Mouse (Mus musculus) CH12.LX (cell line): ENCODE results near the gene Ttll11. TPM values are rescaled to one million over a fixed set of nuclear protein-coding genes. Genes with fewer than 3 reads are reported as not detected.

Source experiments
- DNase-seq: peaks from one replicate; pipeline ENCODE4 v3.0.0-alpha.2; 2013; ENCODE audit errors: extremely low read depth
- H3K27ac ChIP-seq: 2 replicates; pipeline ENCODE4 v1.5.1; 2012; ENCODE audit warnings: low read depth, mild to moderate bottlenecking, control low read depth, moderate library complexity; ENCODE audit not compliant: insufficient read depth
- H3K27me3 ChIP-seq: replicated peaks from 2 replicates; pipeline ENCODE3; 2012; ENCODE audit warnings: inconsistent platforms
- H3K36me3 ChIP-seq, 2 experiments: replicated peaks in 1 of 2; 2 replicates each; pipeline versions ENCODE3 to v1.6.1; 2012; ENCODE audit warnings: inconsistent platforms in 1 of 2, low read length in 1 of 2, mild to moderate bottlenecking in 1 of 2, mixed read lengths in 1 of 2, moderate library complexity in 1 of 2; ENCODE audit not compliant: control insufficient read depth in 1 of 2, insufficient read depth in 1 of 2
- H3K4me1 ChIP-seq, 2 experiments: 2 replicates each; pipeline ENCODE4 v1.6.1; 2012; ENCODE audit warnings: inconsistent platforms in 1 of 2, moderate library complexity in 1 of 2; ENCODE audit not compliant: insufficient read depth in 2 of 2, control insufficient read depth in 1 of 2
- H3K4me2 ChIP-seq: 2 replicates; pipeline ENCODE4 v1.6.1; 2012; ENCODE audit warnings: low read depth, mild to moderate bottlenecking, control low read depth; ENCODE audit not compliant: poor library complexity, insufficient read depth, severe bottlenecking
- H3K4me3 ChIP-seq, 3 experiments: fragments of 150-350 bp in 1 of 3; sonication (generic) in 1 of 3; replicated peaks in 1 of 3; 2 replicates each; pipeline versions ENCODE3 to v1.5.1; 2011 to 2012; ENCODE audit warnings: low read depth in 2 of 3, low read length in 2 of 3, mild to moderate bottlenecking in 2 of 3, moderate library complexity in 2 of 3, control low read depth in 1 of 3, improper control_type of control experiment in 1 of 3, inconsistent platforms in 1 of 3, mixed read lengths in 1 of 3; ENCODE audit not compliant: poor library complexity in 1 of 3
- H3K79me2 ChIP-seq: replicated peaks from 2 replicates; pipeline ENCODE4 v1.6.1; 2012; ENCODE audit warnings: mild to moderate bottlenecking, moderate library complexity; ENCODE audit not compliant: control insufficient read depth, poor library complexity, insufficient read depth, severe bottlenecking; ENCODE audit errors: extremely low read depth
- H3K9ac ChIP-seq: 2 replicates; pipeline ENCODE4 v1.6.1; 2012; ENCODE audit warnings: low read depth, mild to moderate bottlenecking, control low read depth, moderate library complexity; ENCODE audit not compliant: insufficient read depth
- H3K9me3 ChIP-seq: replicated peaks from 2 replicates; pipeline ENCODE3; 2012; ENCODE audit warnings: low read length, inconsistent platforms, mixed read lengths
- BHLHE40 ChIP-seq: IDR thresholded peaks from 2 replicates; pipeline ENCODE4 v1.6.1; 2011; ENCODE audit warnings: mild to moderate bottlenecking, low read depth, low read length, improper control_type of control experiment
- CHD1 ChIP-seq: IDR thresholded peaks from 2 replicates; pipeline ENCODE4 v1.6.1; 2012; ENCODE audit warnings: low read depth, low read length, improper control_type of control experiment, inconsistent platforms
- E2F4 ChIP-seq: IDR thresholded peaks from 2 replicates; pipeline ENCODE4 v1.6.1; 2011; ENCODE audit warnings: low read depth, low read length, improper control_type of control experiment; ENCODE audit not compliant: insufficient replicate concordance
- ELF1 ChIP-seq: IDR thresholded peaks from 2 replicates; pipeline ENCODE4 v1.6.1; 2014; ENCODE audit warnings: low read depth, mild to moderate bottlenecking, inconsistent platforms, low read length, improper control_type of control experiment
- EP300 ChIP-seq: IDR thresholded peaks from 2 replicates; pipeline ENCODE4 v1.6.1; 2011; ENCODE audit warnings: low read length, improper control_type of control experiment
- ETS1 ChIP-seq: conservative IDR thresholded peaks from 2 replicates; pipeline ENCODE4 v1.6.1; 2012; ENCODE audit warnings: low read depth, mild to moderate bottlenecking, inconsistent platforms, low read length, improper control_type of control experiment, moderate library complexity
- HCFC1 ChIP-seq: IDR thresholded peaks from 2 replicates; pipeline ENCODE4 v1.6.1; 2012; ENCODE audit warnings: low read depth, mild to moderate bottlenecking, inconsistent platforms, low read length, improper control_type of control experiment
- IRF4 ChIP-seq: IDR thresholded peaks from 2 replicates; pipeline ENCODE4 v1.6.1; 2014; ENCODE audit warnings: low read depth, mild to moderate bottlenecking, inconsistent platforms, low read length, improper control_type of control experiment
- KAT2A ChIP-seq: IDR thresholded peaks from 2 replicates; pipeline ENCODE4 v1.6.1; 2012; ENCODE audit warnings: low read length, improper control_type of control experiment, inconsistent platforms; ENCODE audit not compliant: insufficient replicate concordance
- MAFK ChIP-seq: IDR thresholded peaks from 2 replicates; pipeline ENCODE4 v1.6.1; 2011; ENCODE audit warnings: low read length, improper control_type of control experiment; ENCODE audit not compliant: insufficient replicate concordance
- MAX ChIP-seq: IDR thresholded peaks from 2 replicates; pipeline ENCODE4 v1.6.1; 2011; ENCODE audit warnings: low read length, improper control_type of control experiment
- MAZ ChIP-seq: IDR thresholded peaks from 2 replicates; pipeline ENCODE4 v1.6.1; 2012; ENCODE audit warnings: low read depth, mild to moderate bottlenecking, inconsistent platforms, low read length, improper control_type of control experiment, moderate library complexity
- MXI1 ChIP-seq: IDR thresholded peaks from 2 replicates; pipeline ENCODE4 v1.6.1; 2011; ENCODE audit warnings: mild to moderate bottlenecking, low read depth, low read length, improper control_type of control experiment
- MYC ChIP-seq: IDR thresholded peaks from 2 replicates; pipeline ENCODE4 v1.6.1; 2011; ENCODE audit warnings: low read depth, mild to moderate bottlenecking, improper control_type of control experiment, low read length
- PAX5 ChIP-seq: IDR thresholded peaks from 2 replicates; pipeline ENCODE4 v1.6.1; 2012; ENCODE audit warnings: low read length, inconsistent platforms, mixed read lengths
- POLR2A ChIP-seq: IDR thresholded peaks from 2 replicates; pipeline ENCODE4 v1.6.1; 2011; ENCODE audit warnings: low read depth, mild to moderate bottlenecking, improper control_type of control experiment, low read length
- RCOR1 ChIP-seq: conservative IDR thresholded peaks from 2 replicates; pipeline ENCODE4 v1.6.1; 2012; ENCODE audit warnings: low read depth, mild to moderate bottlenecking, inconsistent platforms, low read length, improper control_type of control experiment
- SMC3 ChIP-seq: IDR thresholded peaks from 2 replicates; pipeline ENCODE4 v1.6.1; 2011; ENCODE audit warnings: low read depth, low read length, improper control_type of control experiment
- TCF12 ChIP-seq: IDR thresholded peaks from 2 replicates; pipeline ENCODE4 v1.6.1; 2014; ENCODE audit warnings: low read depth, mild to moderate bottlenecking, inconsistent platforms, low read length, improper control_type of control experiment
- USF1 ChIP-seq: IDR thresholded peaks from 2 replicates; pipeline ENCODE4 v1.6.1; 2014; ENCODE audit warnings: low read depth, mild to moderate bottlenecking, inconsistent platforms, low read length, improper control_type of control experiment
- ZKSCAN1 ChIP-seq: IDR thresholded peaks from 2 replicates; pipeline ENCODE4 v1.6.1; 2012; ENCODE audit warnings: low read depth, inconsistent platforms, low read length, improper control_type of control experiment, borderline replicate concordance
- dilution Hi-C: fragments of 300-500 bp; cut with MboI; formaldehyde crosslinking; loops from 2 replicates; pipeline ENCODE4 v1.14.3; 2020; ENCODE audit warnings: low sequenced_read_pairs; ENCODE audit not compliant: extremely low pct_unique_long_range_greater_than_20kb, extremely low pct_ligation_motif_present
- in situ Hi-C: fragments of 300-500 bp; cut with MboI; formaldehyde crosslinking; loops from 3 replicates; pipeline ENCODE4 v1.14.3; 2019; ENCODE audit warnings: low sequenced_read_pairs, low pct_ligation_motif_present, low pct_unique_long_range_greater_than_20kb, mixed read lengths
- polyA plus RNA-seq: library from polyadenylated mRNA; unstranded; fragments of >175 nt; gene quantifications from 2 replicates; pipeline ENCODE4 v1.2.1, GENCODE M21; 2012; ENCODE audit warnings: low read depth; ENCODE audit not compliant: insufficient read length
- total RNA-seq, 2 experiments: library from RNA; depleted of rRNA; stranded (reverse); fragments of 300-350 nt in 1 of 2; fragments of >200 nt in 1 of 2; gene quantifications; 2 replicates each; pipeline ENCODE4 v1.2.3; 2012 to 2014

Ttll11 gene
- total and polyA plus RNA-seq, 3 experiments: 0.04 to 0.31 (median 0.11) TPM

DNA sequence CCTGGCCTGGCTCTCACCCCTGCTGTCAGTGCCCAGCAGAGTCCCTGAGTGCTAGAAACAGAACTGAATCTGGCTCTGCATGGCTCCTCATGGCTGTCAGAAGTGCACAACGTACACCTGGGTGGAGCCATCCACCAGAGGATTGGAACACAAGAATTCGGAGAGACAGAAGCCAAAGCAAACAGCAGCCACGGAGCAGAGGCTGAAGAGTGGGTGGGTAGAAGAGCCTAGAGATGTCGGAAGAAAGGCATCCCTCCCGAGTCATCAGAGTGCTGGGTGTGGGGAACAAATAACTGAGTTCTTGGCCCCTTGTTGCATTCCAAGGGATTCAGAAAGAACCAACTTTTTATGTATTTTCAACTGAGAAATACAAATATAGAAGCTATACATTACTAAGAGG, 24.5 kb downstream of the Ttll11 start:
- Histone ChIP-seq H3K9ac (no peak overlapping the region), H3K4me1 (peaks cover 9 to 26% of the 10 kb centered on the region in 2 experiments; a peak in 3 of 4 replicates), H3K4me2 (no peak overlapping the region), H3K27ac (no peak overlapping the region), H3K27me3 (peaks cover 4% of the 10 kb centered on the region), H3K36me3 (no peaks in the 10 kb centered on the region), H3K9me3 (no peaks in the 10 kb centered on the region), H3K79me2 (no peaks in the 10 kb centered on the region), H3K4me3 (no peak overlapping the region)
- dilution Hi-C loops: no loop called here
- TF ChIP-seq BHLHE40 (no peak), KAT2A (no peak), PAX5 (no peak), ETS1 (no peak), CHD1 (no peak), TCF12 (no peak), MAZ (no peak), IRF4 (no peak), SMC3 (no peak), RCOR1 (no peak), ZKSCAN1 (no peak), MAX (no peak), MYC (no peak), E2F4 (no peak), MXI1 (no peak), ELF1 (no peak), MAFK (no peak), EP300 (no peak), USF1 (no peak), POLR2A (no peak)
- in situ Hi-C loops: no loop called here
- DNase-seq: no peak

DNA sequence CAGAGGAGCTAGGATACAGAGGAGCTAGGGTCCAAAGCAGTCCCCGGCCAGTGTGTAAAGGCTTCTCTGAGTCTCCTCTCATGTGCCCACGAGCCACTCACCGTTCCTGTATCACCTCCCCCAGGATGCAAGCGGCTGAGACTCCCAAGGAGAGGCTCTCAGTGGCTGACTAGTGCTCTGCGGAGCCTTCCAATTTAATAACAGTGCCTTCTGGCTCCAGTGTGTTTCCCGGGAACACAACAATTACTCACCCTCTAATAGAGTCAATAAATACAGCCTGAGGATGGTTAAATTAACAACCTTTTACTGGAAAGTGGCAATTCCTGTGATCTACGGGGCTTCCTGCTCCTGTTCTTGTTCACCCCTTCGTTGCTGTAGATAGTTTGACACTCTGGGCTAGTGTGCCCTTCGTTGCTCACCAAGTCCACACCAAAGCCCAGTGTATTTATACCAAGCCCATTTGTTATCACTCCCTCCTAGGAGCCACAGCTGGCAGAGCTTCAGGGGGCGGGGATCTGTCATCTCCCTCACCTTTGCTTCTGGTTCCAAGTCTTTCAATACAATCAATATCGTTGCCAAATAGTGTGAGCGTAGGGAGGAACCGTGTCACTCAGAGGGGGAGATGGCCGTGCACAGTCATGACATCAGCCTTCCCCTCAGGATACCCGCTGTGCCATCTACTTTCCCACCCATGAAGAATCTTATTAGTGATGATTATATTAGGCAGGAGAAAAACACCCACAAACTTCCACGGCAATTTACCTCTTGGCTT, 27.3 kb downstream of the Ttll11 start:
- no peaks in the 10 kb centered on the region for H3K79me2 ChIP-seq
- H3K4me3 ChIP-seq: no peak overlapping the region
- no peak for TF ChIP-seq RCOR1
- no peak for TF ChIP-seq KAT2A
- TF ChIP-seq IRF4: no peak
- TF ChIP-seq MYC: no peak
- TF ChIP-seq HCFC1: no peak
- H3K36me3 ChIP-seq: no peaks in the 10 kb centered on the region
- H3K9ac ChIP-seq: no peak overlapping the region
- dilution Hi-C loops (no loop called here), in situ Hi-C loops (no loop called here)
- H3K4me1 ChIP-seq: peaks cover 5 to 25% of the 10 kb centered on the region in 2 experiments; a peak in 3 of 4 replicates
- H3K9me3 ChIP-seq: no peaks in the 10 kb centered on the region
- peaks cover 4% of the 10 kb centered on the region for H3K27me3 ChIP-seq
- no peak for DNase-seq
- H3K27ac ChIP-seq: no peak overlapping the region
- no peak overlapping the region for H3K4me2 ChIP-seq
